17 mouse cellular contexts compared by ENCODE assay signal in the genomic region with DNA sequence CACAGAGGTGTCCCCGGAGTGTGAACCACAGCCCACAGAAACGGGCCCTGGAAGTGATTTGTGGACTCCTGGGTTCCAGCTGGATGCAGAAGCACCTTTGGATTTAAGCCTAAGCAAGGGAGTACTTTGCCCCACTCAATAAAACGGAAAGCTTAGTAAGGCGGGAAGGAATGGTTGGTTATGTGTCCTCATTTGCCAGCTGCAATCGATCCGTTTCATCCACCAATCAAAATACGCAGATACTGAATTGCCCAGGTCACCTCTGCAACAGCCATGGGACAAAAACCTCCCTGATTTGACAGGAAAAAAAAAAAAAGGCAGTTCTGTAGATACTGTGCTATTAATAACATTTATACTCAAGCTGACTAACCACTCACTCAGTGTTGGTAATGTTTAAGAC. TPM values are rescaled to one million over a fixed set of nuclear protein-coding genes. Genes with fewer than 3 reads are reported as not detected.
A peak's percentile ranks its signal among the peaks of the same experiment; 100 is the strongest.
DNase-seq lines count a peak whose midpoint lies in the region; ATAC-seq and TF ChIP-seq lines count a peak whose summit lies in the region.
"Had no signal": no experiment of that assay in that cellular context is flagged by ENCODE, and none has a peak within 500 bp of the region (broad histone marks: within the 10 kb centered on the region; RNA-seq: fewer than 3 reads in every experiment).

No protein-coding gene starts in this region.

- 0 out of 2 replicates have a peak overlapping the region, but pooled peaks have one; percentile 48 for H3K27ac ChIP-seq in forebrain, embryonic 10.5 days
- H3K27ac ChIP-seq in forebrain, postnatal 0 days (ENCODE audit: low read depth, low read length), result no peak overlapping the region
- peak overlapping the region; percentile 16; the same call in 1 of the 2 replicates for H3K27ac ChIP-seq in midbrain, embryonic 12.5 days (replicated peaks)
- H3K27ac ChIP-seq in midbrain, postnatal 0 days (ENCODE audit: low read depth, low read length), result no peak overlapping the region
- H3K27ac ChIP-seq in hindbrain, embryonic 14.5 days, result peak overlapping the region; percentile 80
- peak overlapping the region; percentile 64 for H3K27ac ChIP-seq in neural tube, embryonic 14.5 days (ENCODE audit: low read depth, low read length)

- no peaks in the 10 kb centered on the region for H3K27me3 ChIP-seq in forebrain, embryonic 10.5 days (ENCODE audit: poor library complexity, severe bottlenecking)
- H3K27me3 ChIP-seq in forebrain, postnatal 0 days (ENCODE audit: insufficient read depth, low read length), result no peaks in the 10 kb centered on the region
- no peaks in the 10 kb centered on the region for H3K27me3 ChIP-seq in midbrain, embryonic 12.5 days
- no peaks in the 10 kb centered on the region for H3K27me3 ChIP-seq in midbrain, postnatal 0 days (ENCODE audit: insufficient read depth, low read length)
- H3K27me3 ChIP-seq in hindbrain, embryonic 14.5 days (ENCODE audit: control insufficient read depth, insufficient read depth, low read length), result no peaks in the 10 kb centered on the region
- H3K27me3 ChIP-seq in neural tube, embryonic 14.5 days (ENCODE audit: control insufficient read depth, insufficient read depth, low read length), result no peaks in the 10 kb centered on the region

- no peaks in the 10 kb centered on the region for H3K9me3 ChIP-seq in forebrain, embryonic 10.5 days
- no peaks in the 10 kb centered on the region for H3K9me3 ChIP-seq in forebrain, postnatal 0 days (ENCODE audit: low read length)
- no peaks in the 10 kb centered on the region for H3K9me3 ChIP-seq in midbrain, embryonic 12.5 days
- no peaks in the 10 kb centered on the region for H3K9me3 ChIP-seq in midbrain, postnatal 0 days (ENCODE audit: low read length)
- no peaks in the 10 kb centered on the region for H3K9me3 ChIP-seq in hindbrain, embryonic 14.5 days (ENCODE audit: control insufficient read depth, low read length)
- H3K9me3 ChIP-seq in neural tube, embryonic 14.5 days (ENCODE audit: control insufficient read depth, low read length), result no peaks in the 10 kb centered on the region
- H3K9me3 ChIP-seq: G1E had no signal

- no peak for TF ChIP-seq CTCF in forebrain, postnatal 0 days (IDR thresholded peaks at IDR 0.05; ENCODE audit: low read depth)
- no peak for TF ChIP-seq CTCF in midbrain, postnatal 0 days (IDR thresholded peaks at IDR 0.05)

- no peak overlapping the region for H3K9ac ChIP-seq in forebrain, postnatal 0 days
- no peak overlapping the region for H3K9ac ChIP-seq in midbrain, embryonic 12.5 days (replicated peaks)
- no peak overlapping the region for H3K9ac ChIP-seq in midbrain, postnatal 0 days (replicated peaks; ENCODE audit: low read length, poor library complexity, severe bottlenecking)
- H3K9ac ChIP-seq in hindbrain, embryonic 14.5 days, result no peak overlapping the region
- H3K9ac ChIP-seq in neural tube, embryonic 14.5 days (replicated peaks; ENCODE audit: low read depth, low read length), result no peak overlapping the region

- H3K4me1 ChIP-seq in forebrain, embryonic 10.5 days, result peaks cover 22% of the 10 kb centered on the region
- H3K4me1 ChIP-seq in forebrain, postnatal 0 days (ENCODE audit: insufficient read depth), result 0 out of 2 replicates have a peak, but pooled peaks cover 3% of the 10 kb centered on the region
- peaks cover 17% of the 10 kb centered on the region for H3K4me1 ChIP-seq in midbrain, embryonic 12.5 days
- H3K4me1 ChIP-seq in midbrain, postnatal 0 days (ENCODE audit: insufficient read depth, low read length), result peaks cover 12% of the 10 kb centered on the region; the same call in 1 of the 2 replicates
- peaks cover 22% of the 10 kb centered on the region for H3K4me1 ChIP-seq in hindbrain, embryonic 14.5 days (replicated peaks; ENCODE audit: control insufficient read depth, insufficient read depth, low read length)
- H3K4me1 ChIP-seq in neural tube, embryonic 14.5 days (ENCODE audit: control insufficient read depth, insufficient read depth, low read length), result peaks cover 12% of the 10 kb centered on the region

- no peak for DNase-seq in forebrain, embryonic 10.5 days (ENCODE audit: extremely low spot score, low spot score)
- DNase-seq in forebrain, postnatal 0 days, result no peak
- no peak for DNase-seq in midbrain, postnatal 0 days (ENCODE audit: low spot score)
- DNase-seq in hindbrain, embryonic 14.5 days (ENCODE audit: low spot score), result no peak
- no peak for DNase-seq in thymus, postnatal 10 days (ENCODE audit: low spot score in 2 of 2)
- DNase-seq: cerebellum, adult 11 months; cerebellum, postnatal 25 days; gastrocnemius, postnatal 25 days; kidney, adult 9 months; kidney, postnatal 4 days; lung, adult 2 months; lung, postnatal 36 days had no signal

- WGBS in forebrain, embryonic 10.5 days, result 81% methylated on average over 7 of the region's 7 CpGs
- 58% methylated on average over 7 of the region's 7 CpGs for WGBS in forebrain, postnatal 0 days
- WGBS in midbrain, embryonic 12.5 days, result 83% methylated on average over 7 of the region's 7 CpGs
- 85% methylated on average over 7 of the region's 7 CpGs for WGBS in midbrain, postnatal 0 days
- 79% methylated on average over 7 of the region's 7 CpGs for WGBS in hindbrain, embryonic 14.5 days
- 66% methylated on average over 7 of the region's 7 CpGs for WGBS in neural tube, embryonic 14.5 days

- H3K36me3 ChIP-seq in forebrain, embryonic 10.5 days (replicated peaks), result no peaks in the 10 kb centered on the region
- H3K36me3 ChIP-seq in forebrain, postnatal 0 days (ENCODE audit: insufficient read depth), result no peaks in the 10 kb centered on the region
- no peaks in the 10 kb centered on the region for H3K36me3 ChIP-seq in midbrain, embryonic 12.5 days
- H3K36me3 ChIP-seq in midbrain, postnatal 0 days (ENCODE audit: insufficient read depth, low read length), result no peaks in the 10 kb centered on the region
- H3K36me3 ChIP-seq in hindbrain, embryonic 14.5 days (replicated peaks; ENCODE audit: control insufficient read depth, insufficient read depth), result no peaks in the 10 kb centered on the region
- H3K36me3 ChIP-seq in neural tube, embryonic 14.5 days (ENCODE audit: control insufficient read depth, insufficient read depth, low read length), result no peaks in the 10 kb centered on the region
- H3K36me3 ChIP-seq: G1E had no signal

- no peak overlapping the region for H3K4me2 ChIP-seq in forebrain, postnatal 0 days (ENCODE audit: low read depth)
- H3K4me2 ChIP-seq in midbrain, embryonic 12.5 days (replicated peaks), result no peak overlapping the region
- no peak overlapping the region for H3K4me2 ChIP-seq in midbrain, postnatal 0 days (ENCODE audit: low read depth, low read length, poor library complexity, severe bottlenecking)
- H3K4me2 ChIP-seq in hindbrain, embryonic 14.5 days (replicated peaks), result 0 out of 2 replicates have a peak overlapping the region, but pooled peaks have one; percentile 9
- H3K4me2 ChIP-seq in neural tube, embryonic 14.5 days (ENCODE audit: low read depth, low read length), result no peak overlapping the region

- ATAC-seq in forebrain, postnatal 0 days, result no peak
- ATAC-seq in midbrain, embryonic 12.5 days (ENCODE audit: low FRiP score, low read depth), result no peak
- no peak for ATAC-seq in midbrain, postnatal 0 days (ENCODE audit: low FRiP score)
- no peak for ATAC-seq in hindbrain, embryonic 14.5 days (ENCODE audit: low FRiP score)
- no peak for ATAC-seq in neural tube, embryonic 14.5 days (ENCODE audit: low read depth)
- ATAC-seq in monocyte, adult 5-6 weeks (replicated peaks; ENCODE audit: insufficient number of reproducible peaks, low FRiP score, low TSS enrichment, poor library complexity, severe bottlenecking), result no peak
- ATAC-seq: CD4-positive, CD25-positive, alpha-beta regulatory T cell, adult 4 months had no signal

- H3K4me3 ChIP-seq in forebrain, embryonic 10.5 days, result no peak overlapping the region
- no peak overlapping the region for H3K4me3 ChIP-seq in forebrain, postnatal 0 days (ENCODE audit: low read depth, low read length)
- H3K4me3 ChIP-seq in midbrain, embryonic 12.5 days, result no peak overlapping the region
- no peak overlapping the region for H3K4me3 ChIP-seq in midbrain, postnatal 0 days (ENCODE audit: low read depth, low read length)
- H3K4me3 ChIP-seq in hindbrain, embryonic 14.5 days (replicated peaks; ENCODE audit: low read length), result no peak overlapping the region
- H3K4me3 ChIP-seq in neural tube, embryonic 14.5 days (ENCODE audit: low read depth, low read length), result no peak overlapping the region

RNA-seq across cellular contexts. Expression of gene Diexf, which starts 47.0 kb away (rescaled TPM):
- polyA plus RNA-seq in forebrain, embryonic 10.5 days (2016; fragmentation: Nextera tagmentation; extraction: Ambion mirVana), result 10.2 TPM in 2 replicates
- total RNA-seq in forebrain, postnatal 0 days (2014; rRNA removed), result 11.4 and 18.6 TPM in 2 replicates
- 4.0 and 6.2 TPM in 2 replicates for polyA plus RNA-seq in forebrain, postnatal 0 days (2015; fragmentation: Nextera tagmentation; extraction: Ambion mirVana)
- polyA plus RNA-seq in midbrain, embryonic 12.5 days (2016; fragmentation: Nextera tagmentation; extraction: Ambion mirVana), result 8.3 and 8.8 TPM in 2 replicates
- 14.4 and 15.5 TPM in 2 replicates for total RNA-seq in midbrain, postnatal 0 days (2014; rRNA removed)
- 3.4 and 3.9 TPM in 2 replicates for polyA plus RNA-seq in midbrain, postnatal 0 days (2015; fragmentation: Nextera tagmentation; extraction: Ambion mirVana)
- polyA plus RNA-seq in hindbrain, embryonic 14.5 days (2014; fragmentation: Nextera tagmentation; extraction: Ambion mirVana), result 8.0 and 8.4 TPM in 2 replicates
- 9.1 and 12.6 TPM in 2 replicates for polyA plus RNA-seq in neural tube, embryonic 14.5 days (2014; fragmentation: Nextera tagmentation; extraction: Ambion mirVana)
- 19.6 to 30.8 TPM (median 24.0 TPM) in 3 replicates for total RNA-seq in monocyte, adult 5-6 weeks (2017)

RNA-seq across cellular contexts. Expression of gene Syt14, which starts 47.5 kb away (rescaled TPM):
- 4.4 and 4.5 TPM in 2 replicates for polyA plus RNA-seq in forebrain, embryonic 10.5 days (2016; fragmentation: Nextera tagmentation; extraction: Ambion mirVana)
- 11.8 and 16.7 TPM in 2 replicates for total RNA-seq in forebrain, postnatal 0 days (2014; rRNA removed)
- 2.6 and 4.6 TPM in 2 replicates for polyA plus RNA-seq in forebrain, postnatal 0 days (2015; fragmentation: Nextera tagmentation; extraction: Ambion mirVana)
- polyA plus RNA-seq in midbrain, embryonic 12.5 days (2016; fragmentation: Nextera tagmentation; extraction: Ambion mirVana), result 8.8 and 9.1 TPM in 2 replicates
- total RNA-seq in midbrain, postnatal 0 days (2014; rRNA removed), result 11.8 and 14.7 TPM in 2 replicates
- 3.7 and 5.6 TPM in 2 replicates for polyA plus RNA-seq in midbrain, postnatal 0 days (2015; fragmentation: Nextera tagmentation; extraction: Ambion mirVana)
- 9.1 and 10.5 TPM in 2 replicates for polyA plus RNA-seq in hindbrain, embryonic 14.5 days (2014; fragmentation: Nextera tagmentation; extraction: Ambion mirVana)
- 10.6 and 13.0 TPM in 2 replicates for polyA plus RNA-seq in neural tube, embryonic 14.5 days (2014; fragmentation: Nextera tagmentation; extraction: Ambion mirVana)
- total RNA-seq in monocyte, adult 5-6 weeks (2017), result not detected in 3 replicates
- polyA plus RNA-seq: G1E had no signal

Comparison
In these comparisons a context has a peak if more than half of its experiments do, and no peak if none do; other contexts are left out.
1. H3K27ac ChIP-seq: peak in forebrain, embryonic 10.5 days (single experiment), midbrain, embryonic 12.5 days (single experiment), hindbrain, embryonic 14.5 days (single experiment) and neural tube, embryonic 14.5 days (single experiment); none in forebrain, postnatal 0 days (single experiment) and midbrain, postnatal 0 days (single experiment).